Mouse (Mus musculus) neural tube, embryonic 14.5 days (tissue): ENCODE results near the gene Vapb. TPM values are rescaled to one million over a fixed set of nuclear protein-coding genes. Genes with fewer than 3 reads are reported as not detected.

ENCODE experiments used
- ATAC-seq: fragments of 200-750 bp; cut with Nextera tagmentation; 2 replicates; pipeline ENCODE4 v1.8.0; 2017; ENCODE audit warnings: low read depth, mild to moderate bottlenecking, moderate TSS enrichment, moderate library complexity
- H3K27ac ChIP-seq: fragments of 300-500 bp; sonication (generic); 2 replicates; pipeline ENCODE4 v1.5.1; 2014; ENCODE audit warnings: low read depth, mild to moderate bottlenecking, control low read depth, low read length, moderate library complexity, mixed read lengths
- H3K27me3 ChIP-seq: fragments of 300-500 bp; sonication (generic); 2 replicates; pipeline ENCODE4 v1.6.1; 2014; ENCODE audit warnings: low read length; ENCODE audit not compliant: control insufficient read depth, insufficient read depth
- H3K36me3 ChIP-seq: fragments of 300-500 bp; sonication (generic); 2 replicates; pipeline ENCODE4 v1.6.1; 2014; ENCODE audit warnings: low read length, mixed read lengths; ENCODE audit not compliant: control insufficient read depth, insufficient read depth
- H3K4me1 ChIP-seq: fragments of 300-500 bp; sonication (generic); 2 replicates; pipeline ENCODE4 v1.6.1; 2014; ENCODE audit warnings: low read length; ENCODE audit not compliant: control insufficient read depth, insufficient read depth
- H3K4me2 ChIP-seq: fragments of 300-500 bp; sonication (generic); 2 replicates; pipeline ENCODE4 v1.6.1; 2014; ENCODE audit warnings: mild to moderate bottlenecking, low read depth, low read length, control low read depth
- H3K4me3 ChIP-seq: fragments of 300-500 bp; sonication (generic); 2 replicates; pipeline ENCODE4 v1.5.1; 2014; ENCODE audit warnings: low read depth, low read length, control low read depth, mixed read lengths
- H3K9ac ChIP-seq: fragments of 300-500 bp; sonication (generic); replicated peaks from 2 replicates; pipeline ENCODE4 v1.6.1; 2014; ENCODE audit warnings: low read depth, mild to moderate bottlenecking, control low read depth, low read length, mixed read lengths
- H3K9me3 ChIP-seq: fragments of 300-500 bp; sonication (generic); 2 replicates; pipeline ENCODE4 v1.6.1; 2016; ENCODE audit warnings: low read length; ENCODE audit not compliant: control insufficient read depth
- WGBS: fragments of 180-500 bp; shearing (Covaris S2); extraction: QIAGEN DNeasy Blood & Tissue Kit; methylation state at CpG from one replicate; pipeline ENCODE4 v1.1.7; 2014; 5-methylcytosine and 5-hydroxymethylcytosine counted together
- microRNA-seq: library from miRNA; unstranded; fragments of <30 nt; microRNA quantifications from one replicate; pipeline ENCODE4, GENCODE M21; 2016
- polyA plus RNA-seq: library from polyadenylated mRNA; unstranded; fragments of >200 nt; fragmentation: Nextera tagmentation; extraction: Ambion mirVana; gene quantifications from 2 replicates; pipeline ENCODE4 v1.2.1, GENCODE M21; 2014

Vapb gene
- polyA plus RNA-seq, 1 experiment from 2014 or later, result 11.7 TPM

GRCm38 (mm10) chr2:173832828-173833492, 95.6 kb downstream of the Vapb start:
- Histone ChIP-seq H3K4me3 (no peak overlapping the region), H3K4me2 (no peak overlapping the region), H3K27ac (no peak overlapping the region), H3K9me3 (no peaks in the 10 kb centered on the region), H3K9ac (no peak overlapping the region), H3K36me3 (no peaks in the 10 kb centered on the region), H3K4me1 (no peaks in the 10 kb centered on the region), H3K27me3 (no peaks in the 10 kb centered on the region)
- 72% methylated on average over 7 of the region's 7 CpGs for WGBS
- no peak for ATAC-seq

Small RNAs within 50 kb of the gene (microRNA-seq; reads per million reads assigned to microRNA genes)
- not detected for gene Mir6340

Other genes starting within 250 kb of the Vapb start
- gene 1700021F07Rik, start 214.9 kb upstream of the Vapb start, polyA plus RNA-seq, result not detected in 2 replicates
- gene Ankrd60, start 159.1 kb upstream of the Vapb start, polyA plus RNA-seq, result not detected in 2 replicates
- gene Rab22a, start 77.8 kb upstream of the Vapb start, polyA plus RNA-seq, result 35.5 and 38.4 TPM in 2 replicates
- gene 1700010B08Rik, start 18.1 kb upstream of the Vapb start, polyA plus RNA-seq, result not detected in 2 replicates